Mouse (Mus musculus) fibroblast of lung, adult 2 months (primary cell): ENCODE results near the gene Rsph1.
A peak's percentile ranks its signal among the peaks of the same experiment; 100 is the strongest.

Experiments
- DNase-seq: peaks from one replicate; pipeline ENCODE4 v3.0.0-alpha.2; 2011; ENCODE audit warnings: low read depth

The Rsph1 gene

DNA sequence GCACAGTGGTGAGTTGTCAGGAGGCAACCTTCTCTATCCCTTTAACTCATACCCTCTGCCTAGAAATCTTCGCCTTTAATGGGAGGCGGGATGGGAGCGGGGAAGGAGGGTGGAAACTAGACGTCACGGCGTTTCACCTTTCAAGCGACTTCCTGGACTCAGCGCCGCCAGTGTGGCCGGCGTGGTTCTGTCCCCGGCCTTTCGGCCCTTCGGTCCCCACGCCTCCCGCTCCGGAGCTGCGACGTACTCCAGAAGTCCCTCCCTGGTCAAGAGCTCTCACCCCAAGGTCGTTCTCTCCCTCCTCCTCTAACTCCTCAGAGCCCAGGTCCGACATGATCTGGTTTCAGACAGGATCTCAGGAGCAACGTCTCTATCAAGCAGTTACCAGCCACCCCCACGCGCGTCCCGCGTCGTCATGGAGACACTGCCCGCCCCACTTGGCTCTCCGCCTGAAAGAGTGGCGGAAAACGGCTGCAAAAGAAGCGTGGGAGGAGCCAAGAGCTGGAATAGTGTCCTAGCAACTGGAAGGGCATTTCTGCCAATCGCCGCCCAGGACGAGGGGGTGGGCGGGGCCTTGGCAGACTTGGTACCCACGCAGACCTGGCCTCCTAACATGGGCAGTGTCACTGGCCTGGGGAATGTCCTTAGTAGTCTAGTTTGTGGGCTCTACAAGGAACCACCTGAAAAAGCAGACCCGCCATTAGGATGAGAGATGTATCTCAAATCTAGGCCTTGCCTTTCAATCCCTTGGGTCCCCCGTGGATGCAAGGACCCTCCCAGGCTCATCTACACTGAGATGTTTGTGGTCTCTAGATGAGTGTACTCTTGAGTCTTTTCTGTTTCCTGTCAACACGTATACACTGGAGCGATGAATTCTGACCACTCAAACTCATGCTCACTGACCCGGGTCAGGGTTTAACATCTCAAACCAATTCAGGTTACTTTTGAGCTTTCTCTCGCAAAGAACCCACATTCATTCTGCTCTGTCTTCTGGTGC is at the start of gene Rsph1:
TSS of gene Rsph1 (minus strand) at position 462 of the 997 bp plus-strand sequence.
- DNase-seq, result peak; percentile 58

- DNase-seq, result no peak
These were observed 49.2 kb upstream of the Rsph1 start for GRCm38 (mm10) chr17:31326220-31326852.

- no peak for DNase-seq
These were observed 48.5 kb upstream of the Rsph1 start for GRCm38 (mm10) chr17:31325451-31326219.

DNA sequence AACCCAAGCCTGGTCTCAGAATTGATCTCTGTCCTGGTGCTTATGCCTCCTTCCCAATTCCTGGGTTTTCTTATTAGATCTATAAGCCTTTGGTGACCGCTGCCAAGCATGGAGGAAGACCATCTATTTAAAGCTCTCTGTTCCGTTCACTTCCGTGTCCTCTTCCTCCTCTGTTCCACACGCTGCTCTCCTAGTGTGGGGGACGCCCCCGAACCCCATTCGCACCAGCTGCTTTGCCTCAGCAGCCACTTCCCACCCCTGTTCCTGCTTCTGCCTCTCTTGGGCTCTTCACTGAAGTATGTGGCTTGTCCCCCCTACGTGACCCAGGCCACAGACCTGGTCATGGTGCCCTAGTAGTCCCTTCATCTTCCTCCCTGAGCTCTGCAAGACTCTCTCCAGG is 47.0 kb upstream of the Rsph1 start:
- DNase-seq, result no peak

- no peak for DNase-seq
These were observed 46.2 kb upstream of the Rsph1 start for GRCm38 (mm10) chr17:31323379-31323778.

GRCm38 (mm10) chr17:31322446-31322845 is 45.3 kb upstream of the Rsph1 start:
- DNase-seq, result no peak

- DNase-seq, result no peak
These were observed 44.2 kb upstream of the Rsph1 start for GRCm38 (mm10) chr17:31321425-31321824.

DNA sequence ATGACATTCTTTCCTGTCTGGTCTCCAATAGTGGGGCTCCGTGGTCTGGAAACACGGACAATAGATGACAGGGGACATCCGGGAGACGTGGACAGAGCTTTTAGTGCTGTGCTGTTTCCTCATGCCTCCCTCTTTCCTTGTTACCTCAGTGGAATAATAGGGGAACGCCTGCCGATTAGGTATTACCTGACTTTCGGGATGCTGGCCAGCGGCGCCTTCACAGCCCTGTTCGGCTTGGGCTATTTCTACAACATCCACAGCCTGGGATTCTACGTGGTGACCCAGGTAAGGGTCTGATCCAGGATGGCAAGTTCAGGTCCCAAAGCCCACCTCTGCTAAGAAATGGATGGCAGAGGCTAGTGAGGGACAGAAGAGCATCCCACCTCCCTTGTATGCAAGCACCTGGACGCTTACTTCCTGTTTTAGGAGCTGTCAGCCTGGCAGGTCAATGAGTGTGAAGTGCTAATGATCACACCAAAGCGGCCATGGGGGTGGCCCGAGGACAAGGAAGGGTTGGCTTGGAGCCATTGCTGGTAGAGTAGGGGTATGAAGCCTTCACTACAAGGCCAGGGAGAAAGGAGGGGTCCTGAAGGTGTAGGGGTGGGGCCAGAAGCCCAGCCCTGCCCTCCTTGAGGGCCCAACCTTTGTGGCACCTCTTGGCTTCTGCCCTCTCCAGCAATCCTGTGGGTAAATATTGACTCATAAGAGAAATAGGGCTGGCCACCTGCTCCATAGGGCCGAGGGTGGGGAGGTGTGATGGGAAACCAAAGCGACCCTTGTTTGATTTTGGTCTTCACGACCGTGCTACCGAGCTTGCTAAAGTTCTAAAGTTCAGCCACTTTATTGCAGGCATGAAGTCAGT is 42.0 kb upstream of the Rsph1 start:
- no peak for DNase-seq

GRCm38 (mm10) chr17:31317521-31318272 is 40.5 kb upstream of the Rsph1 start:
- DNase-seq, result no peak

- DNase-seq, result no peak
These were observed 39.8 kb upstream of the Rsph1 start for GRCm38 (mm10) chr17:31316998-31317397.

- no peak for DNase-seq
These were observed 38.8 kb upstream of the Rsph1 start for GRCm38 (mm10) chr17:31315993-31316392.

DNA sequence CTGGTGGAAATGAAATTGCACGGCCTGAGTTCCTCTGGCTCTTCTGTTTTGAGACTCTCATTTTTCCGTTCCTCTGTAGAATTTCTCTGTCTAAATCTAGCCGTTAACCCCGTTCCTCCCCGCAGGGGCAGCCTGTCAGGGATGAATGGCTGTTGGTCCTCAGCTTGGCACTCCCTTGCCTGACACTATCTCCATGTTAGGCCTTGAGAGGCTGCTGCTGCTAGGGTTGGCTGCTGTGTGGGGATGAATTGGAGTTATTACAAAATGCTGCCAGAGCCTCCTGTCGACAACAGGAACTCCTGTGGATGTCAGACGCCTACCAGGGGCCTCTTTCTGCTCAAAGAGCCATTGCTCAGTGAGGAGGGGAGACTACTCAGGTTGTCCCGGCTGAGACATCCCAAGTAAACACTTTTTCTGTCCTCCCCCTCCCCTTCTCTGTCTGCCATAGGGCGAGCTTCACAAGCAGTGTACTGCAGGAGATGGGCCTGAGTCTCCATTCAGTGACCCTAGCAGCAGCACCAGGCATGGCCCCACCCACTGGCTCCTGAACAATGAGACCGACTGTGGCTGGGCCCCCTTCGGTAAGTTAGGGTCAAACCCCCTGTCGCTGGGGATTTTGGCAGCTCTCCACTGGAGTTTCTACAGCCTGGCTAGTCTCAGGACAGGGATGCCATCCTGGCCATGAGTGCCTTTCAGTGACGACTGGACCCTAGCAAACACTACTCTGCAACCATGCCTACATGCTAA is 38.0 kb upstream of the Rsph1 start:
- DNase-seq, result no peak

DNA sequence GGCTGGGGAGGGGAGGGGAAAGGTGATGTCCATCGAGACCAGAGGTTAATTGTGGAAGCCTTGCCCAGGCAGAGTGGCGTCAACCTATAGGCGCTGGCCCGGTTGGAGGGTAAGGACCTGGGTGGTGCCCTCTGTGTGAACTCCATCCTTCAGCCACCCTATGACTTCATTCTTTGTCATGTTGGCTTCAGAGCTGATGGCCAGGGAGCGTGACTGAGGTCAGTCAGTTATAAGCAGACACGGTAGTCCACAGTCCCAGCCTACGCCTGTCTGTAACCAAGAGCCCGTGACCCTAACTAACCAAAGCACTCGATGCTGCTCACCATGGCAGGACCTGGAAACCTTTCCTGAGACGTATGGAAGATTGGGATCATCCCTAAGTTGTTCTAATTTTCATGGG is 35.5 kb upstream of the Rsph1 start:
- no peak for DNase-seq

DNA sequence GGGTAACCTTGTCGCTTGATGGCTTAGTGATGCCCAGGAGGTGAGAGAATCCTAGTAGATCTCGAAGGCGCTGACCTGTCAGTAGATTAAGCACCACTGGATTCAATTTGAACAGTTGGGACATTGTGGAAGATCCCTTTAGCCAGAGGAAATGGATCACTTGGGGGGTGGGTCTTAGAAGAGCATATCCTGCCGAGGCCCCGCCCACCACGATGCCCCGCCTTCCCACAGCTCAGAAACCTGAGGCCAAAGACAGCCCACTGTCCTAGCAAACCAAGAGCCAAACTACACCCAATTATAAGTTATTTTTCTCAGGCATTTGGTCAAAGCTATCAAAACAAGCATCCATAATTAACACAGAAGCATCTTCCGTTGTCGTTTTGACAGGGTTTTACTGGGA is 33.9 kb upstream of the Rsph1 start:
- no peak for DNase-seq

DNA sequence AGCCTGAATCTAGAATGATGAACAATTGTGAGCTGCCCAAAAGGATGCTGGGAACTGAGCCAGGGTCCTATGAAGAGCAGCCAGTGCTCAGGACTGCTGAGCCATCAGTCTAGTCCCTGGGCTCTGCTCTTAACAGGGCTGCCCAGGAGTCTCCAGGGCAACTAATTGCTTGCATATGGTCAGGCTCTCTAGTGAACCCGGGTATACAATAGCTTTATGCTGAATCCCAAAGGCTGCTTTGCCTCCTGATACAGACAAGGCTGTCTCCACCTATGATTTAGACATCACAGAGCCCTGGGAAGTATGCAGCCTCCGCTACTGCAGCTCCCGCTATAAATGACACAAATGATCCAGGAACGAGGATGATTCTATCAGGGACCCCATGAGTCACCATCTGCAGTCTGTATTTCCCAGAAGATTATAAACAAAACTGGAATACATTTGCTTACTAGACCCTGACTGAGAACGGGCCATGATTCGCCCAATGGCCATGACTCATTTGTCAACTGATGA is 32.2 kb upstream of the Rsph1 start:
- DNase-seq, result peak; percentile 27

GRCm38 (mm10) chr17:31308291-31308816 is 31.2 kb upstream of the Rsph1 start:
- no peak for DNase-seq

DNA sequence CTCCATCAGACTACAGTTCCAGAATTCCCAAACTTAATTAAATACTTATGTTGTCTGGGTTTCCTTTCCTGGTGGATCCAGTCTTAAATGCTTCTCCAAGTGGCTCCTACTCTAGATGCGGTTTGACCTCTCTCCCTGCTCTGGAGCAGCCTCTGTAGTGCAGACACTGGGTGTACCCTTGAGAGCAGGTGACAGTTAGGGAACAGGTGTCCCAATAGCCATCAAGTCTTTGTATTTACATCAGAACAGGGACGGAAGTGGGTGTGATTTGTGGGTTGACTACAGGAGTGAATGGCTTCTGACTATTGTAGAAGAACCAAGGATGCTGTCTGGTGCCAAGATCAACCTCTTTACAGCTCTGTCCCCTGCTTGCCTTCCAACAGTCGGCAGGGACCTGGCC is 30.6 kb upstream of the Rsph1 start:
- no peak for DNase-seq

DNA sequence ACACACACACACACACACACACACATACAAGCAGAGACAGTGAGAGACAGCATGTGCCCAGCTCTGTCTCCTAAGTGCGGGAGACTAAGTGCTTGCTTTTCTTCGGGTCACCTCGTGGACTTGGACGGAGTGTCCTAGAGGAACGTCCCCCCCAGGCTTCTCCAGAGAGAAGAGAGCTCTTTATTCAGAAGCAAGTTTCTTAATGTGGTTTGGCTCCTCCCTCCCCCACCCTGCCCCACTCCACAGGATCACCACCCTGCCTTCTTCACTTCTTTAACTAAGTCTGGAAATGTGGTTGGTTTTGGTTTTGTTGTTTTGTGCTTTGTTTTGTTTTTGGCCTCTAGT is 28.6 kb upstream of the Rsph1 start:
- no peak for DNase-seq

DNA sequence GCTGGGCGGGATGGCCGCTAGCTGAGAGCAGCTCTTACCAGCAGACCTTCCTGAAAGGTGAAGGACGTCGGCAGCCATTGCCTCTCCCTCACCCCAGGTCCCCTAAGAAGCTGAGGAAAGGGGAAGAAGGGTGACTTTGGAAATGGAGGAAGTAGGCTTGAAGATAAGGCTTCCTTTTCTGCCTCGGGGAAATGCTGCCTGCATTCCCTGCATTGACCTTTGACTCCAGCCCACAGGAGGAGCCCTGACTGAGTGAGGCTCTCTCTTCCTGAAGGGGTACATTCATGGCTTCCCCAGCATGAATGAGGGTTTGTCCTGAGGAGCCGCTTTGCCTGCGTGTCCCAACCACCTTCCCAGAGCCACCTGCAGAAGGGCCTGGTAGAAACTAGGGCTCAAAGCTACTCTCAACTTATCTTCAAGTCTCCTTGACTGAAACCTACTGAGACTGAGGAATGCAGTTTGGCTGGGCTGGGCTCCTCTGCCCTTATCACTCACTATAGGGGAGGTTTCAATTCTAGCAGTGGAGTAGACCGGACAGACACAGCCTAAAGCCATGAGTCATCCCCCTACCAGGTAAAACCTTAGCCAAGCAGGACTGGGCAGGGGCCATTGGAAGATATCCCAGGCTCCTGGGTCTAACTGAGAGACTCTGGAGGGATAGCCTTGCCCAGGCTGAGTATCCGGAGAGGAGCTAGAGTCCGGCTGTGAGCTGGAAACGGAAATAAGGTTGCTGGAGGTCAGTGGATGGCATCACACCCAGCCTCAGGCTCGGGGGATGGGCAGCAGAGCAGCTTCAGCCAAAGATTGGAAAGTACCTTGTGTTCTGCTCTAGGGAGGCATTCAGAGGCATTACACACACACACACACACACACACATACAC is 28.0 kb upstream of the Rsph1 start:
- no peak for DNase-seq
